Mouse (Mus musculus): ENCODE data around the gene Rasgef1b. TPM values are rescaled to one million over a fixed set of nuclear protein-coding genes. Genes with fewer than 3 reads are reported as not detected.

The Rasgef1b gene
- polyA plus RNA-seq (2015; fragmentation: Nextera tagmentation; extraction: Ambion mirVana), result 30.5 and 31.1 TPM in 2 replicates

- Histone ChIP-seq H3K4me2 (ENCODE audit: low read depth, low read length) (peak within 1 kb of the TSS; percentile 98), H3K4me3 (ENCODE audit: low read length) (peak within 1 kb of the TSS; percentile 86), H3K9me3 (replicated peaks; ENCODE audit: control insufficient read depth, low read length) (no peaks in the 10 kb centered on the region), H3K27ac (ENCODE audit: low read length) (peak within 1 kb of the TSS; percentile 68), H3K36me3 (ENCODE audit: control insufficient read depth, insufficient read depth) (no peaks in the 10 kb centered on the region), H3K4me1 (ENCODE audit: control insufficient read depth, insufficient read depth, low read length) (peaks cover 9% of the 10 kb centered on the region), H3K9ac (ENCODE audit: low read length) (peak within 1 kb of the TSS; percentile 86), H3K27me3 (ENCODE audit: control insufficient read depth, insufficient read depth, low read length) (peaks cover 8% of the 10 kb centered on the region; the same call in 1 of the 2 replicates)
- under 1% methylated on average over 48 of the region's 53 CpGs for WGBS
- ATAC-seq (replicated peaks; ENCODE audit: extremely low read depth, insufficient read depth, low FRiP score), result peak; percentile 93
These were observed at the start of gene Rasgef1b for GRCm38 (mm10) chr5:99728649-99729212. TSS of gene Rasgef1b (minus strand) at chr5:99729065.

- no peak for ATAC-seq (replicated peaks; ENCODE audit: extremely low read depth, insufficient read depth, low FRiP score)
- H3K36me3 ChIP-seq (ENCODE audit: control insufficient read depth, insufficient read depth), result no peaks in the 10 kb centered on the region
- H3K9ac ChIP-seq (ENCODE audit: low read length), result no peak overlapping the region
- no peaks in the 10 kb centered on the region for H3K27me3 ChIP-seq (ENCODE audit: control insufficient read depth, insufficient read depth, low read length)
- H3K4me1 ChIP-seq (ENCODE audit: control insufficient read depth, insufficient read depth, low read length), result no peaks in the 10 kb centered on the region
- WGBS, result 50% methylated on average over 16 of the region's 16 CpGs
- H3K4me3 ChIP-seq (ENCODE audit: low read length), result no peak overlapping the region
- H3K4me2 ChIP-seq (ENCODE audit: low read depth, low read length), result peak overlapping the region; percentile 18; the same call in 1 of the 2 replicates
- no peaks in the 10 kb centered on the region for H3K9me3 ChIP-seq (replicated peaks; ENCODE audit: control insufficient read depth, low read length)
- H3K27ac ChIP-seq (ENCODE audit: low read length), result no peak overlapping the region
These were observed 46.5 kb upstream of the Rasgef1b start for GRCm38 (mm10) chr5:99775342-99775741.

- H3K9me3 ChIP-seq (replicated peaks; ENCODE audit: control insufficient read depth, low read length), result peaks cover 5% of the 10 kb centered on the region; the same call in 1 of the 2 replicates
- no peak overlapping the region for H3K4me2 ChIP-seq (ENCODE audit: low read depth, low read length)
- no peaks in the 10 kb centered on the region for H3K36me3 ChIP-seq (ENCODE audit: control insufficient read depth, insufficient read depth)
- no peaks in the 10 kb centered on the region for H3K4me1 ChIP-seq (ENCODE audit: control insufficient read depth, insufficient read depth, low read length)
- H3K27ac ChIP-seq (ENCODE audit: low read length), result no peak overlapping the region
- no peak for ATAC-seq (replicated peaks; ENCODE audit: extremely low read depth, insufficient read depth, low FRiP score)
- 76% methylated on average over 9 of the region's 9 CpGs for WGBS
- no peak overlapping the region for H3K9ac ChIP-seq (ENCODE audit: low read length)
- no peak overlapping the region for H3K4me3 ChIP-seq (ENCODE audit: low read length)
- no peaks in the 10 kb centered on the region for H3K27me3 ChIP-seq (ENCODE audit: control insufficient read depth, insufficient read depth, low read length)
These were observed 44.4 kb upstream of the Rasgef1b start for GRCm38 (mm10) chr5:99773265-99773664.

DNA sequence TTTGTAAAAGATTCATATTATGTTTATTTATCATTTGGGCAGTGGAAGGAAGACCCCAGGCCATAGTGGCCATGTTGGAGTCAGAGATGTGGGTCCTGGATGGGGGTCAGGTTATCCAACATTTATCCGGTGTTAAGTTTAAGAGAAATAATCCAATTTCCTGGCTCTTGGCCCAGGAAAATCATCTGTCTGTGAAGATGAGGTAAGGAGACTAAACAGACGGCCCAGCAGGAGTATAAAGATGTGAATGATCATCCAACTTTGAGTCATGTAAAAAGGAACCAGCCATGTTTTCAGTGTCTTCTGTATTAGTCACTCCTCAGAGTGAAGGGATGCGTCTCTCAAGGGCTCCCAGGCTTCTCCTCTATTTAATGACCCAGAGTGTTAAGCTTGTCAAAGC is 35.4 kb upstream of the Rasgef1b start:
- no peak for ATAC-seq (replicated peaks; ENCODE audit: extremely low read depth, insufficient read depth, low FRiP score)
- H3K27me3 ChIP-seq (ENCODE audit: control insufficient read depth, insufficient read depth, low read length), result no peaks in the 10 kb centered on the region
- 0 out of 2 replicates have a peak, but pooled peaks cover 4% of the 10 kb centered on the region for H3K9me3 ChIP-seq (replicated peaks; ENCODE audit: control insufficient read depth, low read length)
- no peaks in the 10 kb centered on the region for H3K36me3 ChIP-seq (ENCODE audit: control insufficient read depth, insufficient read depth)
- 59% methylated on average over 3 of the region's 3 CpGs for WGBS
- H3K4me2 ChIP-seq (ENCODE audit: low read depth, low read length), result no peak overlapping the region
- no peaks in the 10 kb centered on the region for H3K4me1 ChIP-seq (ENCODE audit: control insufficient read depth, insufficient read depth, low read length)
- no peak overlapping the region for H3K4me3 ChIP-seq (ENCODE audit: low read length)
- H3K27ac ChIP-seq (ENCODE audit: low read length), result no peak overlapping the region
- H3K9ac ChIP-seq (ENCODE audit: low read length), result no peak overlapping the region

GRCm38 (mm10) chr5:99758859-99759258 is 30.0 kb upstream of the Rasgef1b start:
- 66% methylated on average over 5 of the region's 5 CpGs for WGBS
- H3K9me3 ChIP-seq (replicated peaks; ENCODE audit: control insufficient read depth, low read length), result 0 out of 2 replicates have a peak, but pooled peaks cover 4% of the 10 kb centered on the region
- H3K4me3 ChIP-seq (ENCODE audit: low read length), result no peak overlapping the region
- no peak overlapping the region for H3K9ac ChIP-seq (ENCODE audit: low read length)
- no peak overlapping the region for H3K27ac ChIP-seq (ENCODE audit: low read length)
- ATAC-seq (replicated peaks; ENCODE audit: extremely low read depth, insufficient read depth, low FRiP score), result no peak
- H3K36me3 ChIP-seq (ENCODE audit: control insufficient read depth, insufficient read depth), result no peaks in the 10 kb centered on the region
- no peak overlapping the region for H3K4me2 ChIP-seq (ENCODE audit: low read depth, low read length)
- H3K27me3 ChIP-seq (ENCODE audit: control insufficient read depth, insufficient read depth, low read length), result no peaks in the 10 kb centered on the region
- H3K4me1 ChIP-seq (ENCODE audit: control insufficient read depth, insufficient read depth, low read length), result no peaks in the 10 kb centered on the region

- peak overlapping the region; percentile 15; the same call in 1 of the 2 replicates for H3K4me2 ChIP-seq (ENCODE audit: low read depth, low read length)
- no peak for ATAC-seq (replicated peaks; ENCODE audit: extremely low read depth, insufficient read depth, low FRiP score)
- 71% methylated on average over 12 of the region's 12 CpGs for WGBS
- no peaks in the 10 kb centered on the region for H3K27me3 ChIP-seq (ENCODE audit: control insufficient read depth, insufficient read depth, low read length)
- no peak overlapping the region for H3K4me3 ChIP-seq (ENCODE audit: low read length)
- no peak overlapping the region for H3K9ac ChIP-seq (ENCODE audit: low read length)
- no peaks in the 10 kb centered on the region for H3K4me1 ChIP-seq (ENCODE audit: control insufficient read depth, insufficient read depth, low read length)
- H3K9me3 ChIP-seq (replicated peaks; ENCODE audit: control insufficient read depth, low read length), result no peaks in the 10 kb centered on the region; the same call in 1 of the 2 replicates
- no peaks in the 10 kb centered on the region for H3K36me3 ChIP-seq (ENCODE audit: control insufficient read depth, insufficient read depth)
- no peak overlapping the region for H3K27ac ChIP-seq (ENCODE audit: low read length)
These were observed 25.0 kb upstream of the Rasgef1b start for GRCm38 (mm10) chr5:99753843-99754242.

GRCm38 (mm10) chr5:99753368-99753767 is 24.5 kb upstream of the Rasgef1b start:
- H3K9me3 ChIP-seq (replicated peaks; ENCODE audit: control insufficient read depth, low read length), result no peaks in the 10 kb centered on the region; the same call in 1 of the 2 replicates
- no peaks in the 10 kb centered on the region for H3K4me1 ChIP-seq (ENCODE audit: control insufficient read depth, insufficient read depth, low read length)
- no peak for ATAC-seq (replicated peaks; ENCODE audit: extremely low read depth, insufficient read depth, low FRiP score)
- 62% methylated on average over 13 of the region's 13 CpGs for WGBS
- H3K4me2 ChIP-seq (ENCODE audit: low read depth, low read length), result peak overlapping the region; percentile 15; the same call in 1 of the 2 replicates
- no peaks in the 10 kb centered on the region for H3K36me3 ChIP-seq (ENCODE audit: control insufficient read depth, insufficient read depth)
- no peak overlapping the region for H3K27ac ChIP-seq (ENCODE audit: low read length)
- H3K4me3 ChIP-seq (ENCODE audit: low read length), result no peak overlapping the region
- H3K9ac ChIP-seq (ENCODE audit: low read length), result no peak overlapping the region
- no peaks in the 10 kb centered on the region for H3K27me3 ChIP-seq (ENCODE audit: control insufficient read depth, insufficient read depth, low read length)

DNA sequence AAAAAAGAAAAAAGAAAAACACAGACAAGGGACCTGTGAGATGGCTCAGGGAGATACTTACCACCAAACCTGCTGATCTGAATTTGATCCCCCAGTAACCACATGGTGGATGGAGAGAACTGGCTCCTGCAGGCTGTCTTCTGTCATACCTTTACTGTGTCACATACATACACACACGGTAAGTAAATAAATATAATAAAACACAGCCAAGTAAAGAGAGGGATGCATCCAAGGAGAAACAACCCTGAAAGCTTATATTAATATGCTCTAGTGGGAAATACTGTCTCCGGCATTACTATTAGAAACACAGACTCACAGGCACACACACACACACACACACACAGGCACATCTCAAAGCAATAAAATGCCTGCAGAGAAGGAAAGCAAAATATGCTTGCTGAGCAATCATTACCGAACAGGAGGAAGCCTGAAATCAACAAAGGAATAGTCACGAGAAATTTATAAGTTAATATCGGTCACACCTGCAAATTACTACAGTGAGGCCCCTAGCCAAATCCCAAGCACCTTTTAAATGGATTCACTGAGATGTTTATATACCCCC is 23.9 kb upstream of the Rasgef1b start:
- Histone ChIP-seq H3K4me1 (ENCODE audit: control insufficient read depth, insufficient read depth, low read length) (no peaks in the 10 kb centered on the region), H3K4me2 (ENCODE audit: low read depth, low read length) (no peak overlapping the region), H3K4me3 (ENCODE audit: low read length) (no peak overlapping the region), H3K27me3 (ENCODE audit: control insufficient read depth, insufficient read depth, low read length) (no peaks in the 10 kb centered on the region), H3K36me3 (ENCODE audit: control insufficient read depth, insufficient read depth) (no peaks in the 10 kb centered on the region), H3K9ac (ENCODE audit: low read length) (no peak overlapping the region), H3K9me3 (replicated peaks; ENCODE audit: control insufficient read depth, low read length) (no peaks in the 10 kb centered on the region; the same call in 1 of the 2 replicates), H3K27ac (ENCODE audit: low read length) (no peak overlapping the region)
- ATAC-seq (replicated peaks; ENCODE audit: extremely low read depth, insufficient read depth, low FRiP score), result no peak
- WGBS, result 84% methylated on average over 5 of the region's 5 CpGs

DNA sequence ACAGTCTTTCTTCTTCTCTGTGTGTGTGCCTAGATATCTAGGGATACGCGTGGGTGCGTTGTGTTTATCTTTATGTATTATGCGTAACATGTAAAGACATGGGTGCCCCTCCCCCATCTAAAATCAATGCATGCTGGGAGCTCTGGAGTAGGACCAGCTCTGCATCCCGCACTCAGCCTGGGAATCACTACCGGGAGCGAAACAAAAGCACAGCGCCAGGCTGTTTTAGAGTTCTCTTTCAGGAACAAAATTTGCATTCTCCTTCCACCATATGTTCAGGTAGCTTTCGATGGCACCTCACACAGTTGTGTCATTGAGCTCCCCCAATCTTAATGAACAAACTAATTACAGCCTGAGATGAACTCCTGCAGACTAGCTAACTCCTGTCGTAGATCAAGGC is 19.6 kb upstream of the Rasgef1b start:
- Histone ChIP-seq H3K4me3 (ENCODE audit: low read length) (no peak overlapping the region), H3K9me3 (replicated peaks; ENCODE audit: control insufficient read depth, low read length) (no peaks in the 10 kb centered on the region; the same call in 1 of the 2 replicates), H3K9ac (ENCODE audit: low read length) (no peak overlapping the region), H3K4me2 (ENCODE audit: low read depth, low read length) (no peak overlapping the region), H3K36me3 (ENCODE audit: control insufficient read depth, insufficient read depth) (no peaks in the 10 kb centered on the region), H3K27me3 (ENCODE audit: control insufficient read depth, insufficient read depth, low read length) (no peaks in the 10 kb centered on the region), H3K27ac (ENCODE audit: low read length) (no peak overlapping the region), H3K4me1 (ENCODE audit: control insufficient read depth, insufficient read depth, low read length) (no peaks in the 10 kb centered on the region)
- no peak for ATAC-seq (replicated peaks; ENCODE audit: extremely low read depth, insufficient read depth, low FRiP score)
- WGBS, result 85% methylated on average over 10 of the region's 10 CpGs

Measured in heart, embryonic 16.5 days (tissue).